Mouse (Mus musculus): ENCODE measurements around the gene Cdhr2. TPM values are rescaled to one million over a fixed set of nuclear protein-coding genes. Genes with fewer than 3 reads are reported as not detected.

The Cdhr2 gene
- polyA plus RNA-seq, 1 experiment from 2014 or later = not detected

GRCm38 (mm10) chr13:54753733-54754132 lies 52.5 kb downstream of the Cdhr2 start:
- TF ChIP-seq EP300 (IDR thresholded peaks at IDR 0.05) = no peak
- TF ChIP-seq CTCF (IDR thresholded peaks at IDR 0.05) = no peak
- ATAC-seq (no peak), DNase-seq (ENCODE audit: low spot score) (no peak)
- no peaks in the 10 kb centered on the region for H3K36me3 ChIP-seq (ENCODE audit: insufficient read depth, low read length)
- no peak overlapping the region for H3K4me3 ChIP-seq (ENCODE audit: low read depth, low read length)
- H3K4me2 ChIP-seq (replicated peaks; ENCODE audit: low read depth, low read length) = no peak overlapping the region
- H3K9ac ChIP-seq (replicated peaks; ENCODE audit: low read depth) = no peak overlapping the region
- H3K27ac ChIP-seq (ENCODE audit: low read length) = no peak overlapping the region
- peaks cover 5% of the 10 kb centered on the region; the same call in 1 of the 2 replicates for H3K4me1 ChIP-seq (ENCODE audit: insufficient read depth, low read depth, low read length)
- H3K27me3 ChIP-seq (replicated peaks; ENCODE audit: insufficient read depth, low read length) = peaks cover 27% of the 10 kb centered on the region
- no peaks in the 10 kb centered on the region for H3K9me3 ChIP-seq (ENCODE audit: low read length)
- WGBS = 52% methylated on average over 6 of the region's 6 CpGs

- no peak for DNase-seq (ENCODE audit: low spot score)
- no peak overlapping the region for H3K4me3 ChIP-seq (ENCODE audit: low read depth, low read length)
- peaks cover 34% of the 10 kb centered on the region for H3K27me3 ChIP-seq (replicated peaks; ENCODE audit: insufficient read depth, low read length)
- ATAC-seq = no peak
- H3K4me1 ChIP-seq (ENCODE audit: insufficient read depth, low read depth, low read length) = peaks cover 5% of the 10 kb centered on the region; the same call in 1 of the 2 replicates
- H3K4me2 ChIP-seq (replicated peaks; ENCODE audit: low read depth, low read length) = no peak overlapping the region
- H3K36me3 ChIP-seq (ENCODE audit: insufficient read depth, low read length) = no peaks in the 10 kb centered on the region
- H3K9me3 ChIP-seq (ENCODE audit: low read length) = no peaks in the 10 kb centered on the region
- 39% methylated on average over 12 of the region's 12 CpGs for WGBS
- no peak overlapping the region for H3K9ac ChIP-seq (replicated peaks; ENCODE audit: low read depth)
- TF ChIP-seq CTCF (IDR thresholded peaks at IDR 0.05) (no peak), EP300 (IDR thresholded peaks at IDR 0.05) (no peak)
- no peak overlapping the region for H3K27ac ChIP-seq (ENCODE audit: low read length)
Observed at GRCm38 (mm10) chr13:54754169-54755080, 53.2 kb downstream of the Cdhr2 start.

- ATAC-seq (no peak), DNase-seq (ENCODE audit: low spot score) (no peak)
- Histone ChIP-seq H3K9me3 (ENCODE audit: low read length) (no peaks in the 10 kb centered on the region), H3K9ac (replicated peaks; ENCODE audit: low read depth) (no peak overlapping the region), H3K4me1 (ENCODE audit: insufficient read depth, low read depth, low read length) (no peaks in the 10 kb centered on the region; the same call in 1 of the 2 replicates), H3K27me3 (replicated peaks; ENCODE audit: insufficient read depth, low read length) (peaks cover 26% of the 10 kb centered on the region), H3K36me3 (ENCODE audit: insufficient read depth, low read length) (no peaks in the 10 kb centered on the region), H3K4me3 (ENCODE audit: low read depth, low read length) (no peak overlapping the region), H3K4me2 (replicated peaks; ENCODE audit: low read depth, low read length) (no peak overlapping the region), H3K27ac (ENCODE audit: low read length) (no peak overlapping the region)
- 18% methylated on average over 9 of the region's 9 CpGs for WGBS
- no peak for TF ChIP-seq EP300 (IDR thresholded peaks at IDR 0.05)
Observed at GRCm38 (mm10) chr13:54755201-54755830, 54.1 kb downstream of the Cdhr2 start.

GRCm38 (mm10) chr13:54756156-54756712 lies 55.0 kb downstream of the Cdhr2 start:
- Histone ChIP-seq H3K36me3 (ENCODE audit: insufficient read depth, low read length) (no peaks in the 10 kb centered on the region), H3K27me3 (replicated peaks; ENCODE audit: insufficient read depth, low read length) (peaks cover 23% of the 10 kb centered on the region), H3K4me1 (ENCODE audit: insufficient read depth, low read depth, low read length) (no peaks in the 10 kb centered on the region; the same call in 1 of the 2 replicates), H3K9ac (replicated peaks; ENCODE audit: low read depth) (no peak overlapping the region), H3K4me3 (ENCODE audit: low read depth, low read length) (no peak overlapping the region), H3K4me2 (replicated peaks; ENCODE audit: low read depth, low read length) (no peak overlapping the region), H3K27ac (ENCODE audit: low read length) (no peak overlapping the region), H3K9me3 (ENCODE audit: low read length) (no peaks in the 10 kb centered on the region)
- ATAC-seq (no peak), DNase-seq (ENCODE audit: low spot score) (no peak)
- no peak for TF ChIP-seq EP300 (IDR thresholded peaks at IDR 0.05)
- WGBS = 86% methylated on average over 8 of the region's 8 CpGs

DNA sequence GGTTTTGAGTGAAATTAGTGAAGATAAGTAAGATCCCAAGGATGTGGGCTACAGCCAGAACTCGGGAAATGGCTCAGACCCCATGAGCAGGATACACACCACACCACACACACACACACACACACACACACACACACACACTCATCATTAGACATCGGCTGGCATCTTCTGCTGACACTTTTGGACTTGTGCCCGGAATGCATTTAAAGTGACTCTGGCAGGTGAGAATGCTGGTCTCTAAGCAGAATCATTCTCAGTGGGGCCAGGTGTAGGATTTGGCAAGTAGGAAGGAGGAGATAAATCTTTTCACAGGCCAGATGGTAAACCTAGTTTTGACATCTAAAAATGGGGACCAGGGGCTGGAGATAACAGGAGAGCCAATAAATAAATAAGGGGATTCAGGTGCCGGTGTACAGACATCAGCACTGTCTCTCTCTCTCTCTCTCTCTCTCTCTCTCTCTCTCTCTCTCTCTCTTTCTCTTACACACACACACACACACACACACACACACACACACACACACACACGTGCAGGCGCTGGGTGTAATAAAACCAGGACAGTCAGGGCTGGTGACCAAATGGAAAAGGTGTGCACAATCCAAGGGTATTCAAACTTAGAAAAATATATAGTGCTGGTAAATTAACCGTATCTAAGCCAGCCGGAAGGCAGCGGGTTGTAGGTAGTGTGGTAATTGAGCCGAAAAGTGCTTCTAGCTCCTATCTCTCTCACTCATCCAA lies 56.0 kb downstream of the Cdhr2 start:
- Histone ChIP-seq H3K27me3 (replicated peaks; ENCODE audit: insufficient read depth, low read length) (peaks cover 23% of the 10 kb centered on the region), H3K4me2 (replicated peaks; ENCODE audit: low read depth, low read length) (no peak overlapping the region), H3K4me3 (ENCODE audit: low read depth, low read length) (no peak overlapping the region), H3K27ac (ENCODE audit: low read length) (no peak overlapping the region), H3K36me3 (ENCODE audit: insufficient read depth, low read length) (no peaks in the 10 kb centered on the region), H3K4me1 (ENCODE audit: insufficient read depth, low read depth, low read length) (no peaks in the 10 kb centered on the region; the same call in 1 of the 2 replicates), H3K9ac (replicated peaks; ENCODE audit: low read depth) (no peak overlapping the region), H3K9me3 (ENCODE audit: low read length) (no peaks in the 10 kb centered on the region)
- no peak for ATAC-seq
- 42% methylated on average over 10 of the region's 10 CpGs for WGBS
- DNase-seq (ENCODE audit: low spot score) = no peak
- TF ChIP-seq EP300 (IDR thresholded peaks at IDR 0.05) (no peak), CTCF (IDR thresholded peaks at IDR 0.05) (no peak)

Data from lung, postnatal 0 days (tissue).